Mouse (Mus musculus) small intestine, adult 2 months (tissue): ENCODE measurements around the gene Rpe.

ENCODE experiments used
- CTCF ChIP-seq: fragments of 200-500 bp; IDR thresholded peaks from 2 replicates; pipeline ENCODE4 v1.5.1; 2012; ENCODE audit warnings: low read depth, mild to moderate bottlenecking, control low read depth, inconsistent platforms, low read length, moderate library complexity, mixed read lengths; ENCODE audit not compliant: insufficient replicate concordance, insufficient read length; ENCODE audit errors: extremely low read depth
- POLR2A ChIP-seq: fragments of 200-500 bp; IDR thresholded peaks from 2 replicates; pipeline ENCODE4 v1.6.1; 2012; ENCODE audit warnings: low read depth, mild to moderate bottlenecking, control low read depth, inconsistent platforms, low read length, moderate library complexity

GRCm38 (mm10) chr1:66692780-66693392 is 7.7 kb upstream of the Rpe start:
- TF ChIP-seq CTCF (no peak), POLR2A (no peak)
